ENCODE assay signal across 8 mouse cellular contexts in the genomic region with DNA sequence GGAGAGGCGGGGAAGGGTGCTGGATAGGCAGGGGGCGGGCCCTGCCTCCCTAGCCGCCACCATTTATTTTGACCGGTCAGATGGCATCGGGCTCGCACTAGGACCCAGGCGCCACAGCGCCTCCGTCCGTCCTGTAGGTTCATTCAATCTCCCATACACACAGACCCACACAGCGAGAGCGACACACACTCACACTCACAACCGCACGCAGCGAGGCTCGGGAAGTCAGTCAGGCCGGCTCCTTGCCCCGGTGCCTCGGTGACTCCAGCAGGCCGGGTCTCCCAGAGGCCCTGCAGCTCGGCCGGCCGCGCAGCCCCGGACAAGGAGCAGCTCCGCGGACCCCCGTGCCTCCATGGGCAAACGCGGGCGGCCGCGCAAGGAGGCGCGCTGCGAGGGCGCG. TPM values are rescaled to one million over a fixed set of nuclear protein-coding genes. Genes with fewer than 3 reads are reported as not detected.
DNase-seq lines count a peak whose midpoint lies in the region; ATAC-seq and TF ChIP-seq lines count a peak whose summit lies in the region.

Gene Mxi1 (plus strand): TSS at position 171 of the 400 bp plus-strand sequence.

- H3K9me3 ChIP-seq in embryonic facial prominence, embryonic 14.5 days (ENCODE audit: control insufficient read depth, low read length): no peaks in the 10 kb centered on the region
- H3K9me3 ChIP-seq in limb, embryonic 11.5 days (ENCODE audit: control insufficient read depth, low read length): no peaks in the 10 kb centered on the region
- no peaks in the 10 kb centered on the region for H3K9me3 ChIP-seq in midbrain, embryonic 12.5 days

- under 1% methylated on average over 30 of the region's 38 CpGs for WGBS in embryonic facial prominence, embryonic 14.5 days
- WGBS in kidney, adult 2 months: under 1% methylated on average over 38 of the region's 38 CpGs
- WGBS in limb, embryonic 11.5 days: under 1% methylated on average over 38 of the region's 38 CpGs
- under 1% methylated on average over 38 of the region's 38 CpGs for WGBS in midbrain, embryonic 12.5 days

- H3K4me1 ChIP-seq in embryonic facial prominence, embryonic 14.5 days (ENCODE audit: control insufficient read depth, insufficient read depth, low read length): peaks cover 17% of the 10 kb centered on the region
- H3K4me1 ChIP-seq in kidney, adult 2 months (ENCODE audit: control insufficient read depth, insufficient read depth, low read length): no peaks in the 10 kb centered on the region
- H3K4me1 ChIP-seq in limb, embryonic 11.5 days (ENCODE audit: control insufficient read depth, insufficient read depth, low read length): peaks cover 13% of the 10 kb centered on the region
- H3K4me1 ChIP-seq in midbrain, embryonic 12.5 days: peaks cover 33% of the 10 kb centered on the region

- peak; percentile 88 for DNase-seq in 3134 (ENCODE audit: extremely low read depth, insufficient read length, low spot score)
- peak; percentile 78 for DNase-seq in adrenal gland, postnatal 25 days
- peak; percentile 95 for DNase-seq in embryonic facial prominence, embryonic 14.5 days (ENCODE audit: low spot score)
- DNase-seq in heart, adult 18-20 months: peak; percentile 91 to 92
- peak; percentile 88 for DNase-seq in kidney, adult 2 months
- peak; percentile 91 for DNase-seq in limb, embryonic 11.5 days (ENCODE audit: low spot score)
- DNase-seq in right cerebral cortex, postnatal 4 days: peak; percentile 60

- peak within 1 kb of the TSS; percentile 99 for H3K27ac ChIP-seq in embryonic facial prominence, embryonic 14.5 days (replicated peaks; ENCODE audit: low read depth, low read length)
- peak within 1 kb of the TSS; percentile 82 for H3K27ac ChIP-seq in kidney, adult 2 months (ENCODE audit: insufficient read depth, low read depth, low read length)
- peak within 1 kb of the TSS; percentile 81 for H3K27ac ChIP-seq in limb, embryonic 11.5 days (replicated peaks; ENCODE audit: low read depth, low read length)
- H3K27ac ChIP-seq in midbrain, embryonic 12.5 days (replicated peaks): peak within 1 kb of the TSS; percentile 95

- H3K4me3 ChIP-seq in embryonic facial prominence, embryonic 14.5 days (ENCODE audit: low read depth, low read length): peak within 1 kb of the TSS; percentile 91
- H3K4me3 ChIP-seq in kidney, adult 2 months (ENCODE audit: insufficient read depth, low read depth, low read length): peak within 1 kb of the TSS; percentile 82
- H3K4me3 ChIP-seq in limb, embryonic 11.5 days (ENCODE audit: low read depth, low read length): peak within 1 kb of the TSS; percentile 79
- H3K4me3 ChIP-seq in midbrain, embryonic 12.5 days: peak within 1 kb of the TSS; percentile 95

- H3K36me3 ChIP-seq in embryonic facial prominence, embryonic 14.5 days (ENCODE audit: control insufficient read depth, insufficient read depth, low read length): no peaks in the 10 kb centered on the region
- no peaks in the 10 kb centered on the region for H3K36me3 ChIP-seq in kidney, adult 2 months (ENCODE audit: control insufficient read depth, insufficient read depth, low read length)
- no peaks in the 10 kb centered on the region for H3K36me3 ChIP-seq in limb, embryonic 11.5 days (ENCODE audit: control insufficient read depth, insufficient read depth, low read length)
- H3K36me3 ChIP-seq in midbrain, embryonic 12.5 days: no peaks in the 10 kb centered on the region

- TF ChIP-seq POLR2A in kidney, adult 2 months (IDR thresholded peaks at IDR 0.05; ENCODE audit: low read depth, low read length): no peak

- H3K4me2 ChIP-seq in embryonic facial prominence, embryonic 14.5 days (ENCODE audit: low read depth, low read length): peak within 1 kb of the TSS; percentile 95
- peak within 1 kb of the TSS; percentile 95 for H3K4me2 ChIP-seq in limb, embryonic 11.5 days (ENCODE audit: low read depth, severe bottlenecking)
- peak within 1 kb of the TSS; percentile 95 for H3K4me2 ChIP-seq in midbrain, embryonic 12.5 days (replicated peaks)

- H3K27me3 ChIP-seq in embryonic facial prominence, embryonic 14.5 days (replicated peaks; ENCODE audit: control insufficient read depth, insufficient read depth, low read length): no peaks in the 10 kb centered on the region
- H3K27me3 ChIP-seq in kidney, adult 2 months (replicated peaks; ENCODE audit: control insufficient read depth, insufficient read depth, low read length): no peaks in the 10 kb centered on the region
- no peaks in the 10 kb centered on the region for H3K27me3 ChIP-seq in limb, embryonic 11.5 days (ENCODE audit: control insufficient read depth, insufficient read depth, low read length)
- H3K27me3 ChIP-seq in midbrain, embryonic 12.5 days: 0 out of 2 replicates have a peak, but pooled peaks cover 3% of the 10 kb centered on the region

- peak within 1 kb of the TSS; percentile 92 for H3K9ac ChIP-seq in embryonic facial prominence, embryonic 14.5 days (ENCODE audit: low read depth, low read length)
- peak within 1 kb of the TSS; percentile 88 for H3K9ac ChIP-seq in limb, embryonic 11.5 days (ENCODE audit: low read length)
- peak within 1 kb of the TSS; percentile 95 for H3K9ac ChIP-seq in midbrain, embryonic 12.5 days (replicated peaks)

- peak; percentile 74 for ATAC-seq in embryonic facial prominence, embryonic 14.5 days (ENCODE audit: low read depth)
- peak; percentile 72 for ATAC-seq in limb, embryonic 11.5 days (ENCODE audit: insufficient number of reproducible peaks, low FRiP score, low TSS enrichment, low read depth)
- peak; percentile 73 for ATAC-seq in midbrain, embryonic 12.5 days (ENCODE audit: low FRiP score, low read depth)

- 0 out of 2 replicates have a peak, but pooled peaks have one; percentile 15 for TF ChIP-seq CTCF in kidney, adult 2 months (conservative IDR thresholded peaks at IDR 0.05; ENCODE audit: insufficient read depth, insufficient read length, low read depth, low read length)

RNA-seq across cellular contexts. Expression of gene Mxi1, which starts in this region (rescaled TPM):
- 33.6 and 40.2 TPM in 2 replicates for total RNA-seq in adrenal gland, postnatal 25 days (2021)
- 36.0 and 36.6 TPM in 2 replicates for polyA plus RNA-seq in embryonic facial prominence, embryonic 14.5 days (2014; fragmentation: Nextera tagmentation; extraction: Ambion mirVana)
- 10 to 100 TPM; 37.8 to 42.7 TPM for total RNA-seq in heart, adult 18-20 months (2021)
- polyA plus RNA-seq in kidney, adult 2 months (2012; rRNA removed): 38.9 and 41.7 TPM in 2 replicates
- 41.5 and 41.6 TPM in 2 replicates for polyA plus RNA-seq in limb, embryonic 11.5 days (2014; fragmentation: Nextera tagmentation; extraction: Ambion mirVana)
- 71.3 and 77.8 TPM in 2 replicates for polyA plus RNA-seq in midbrain, embryonic 12.5 days (2016; fragmentation: Nextera tagmentation; extraction: Ambion mirVana)

Comparison
In these comparisons a context has a peak if more than half of its experiments do, and no peak if none do; other contexts are left out.
1. Peak in every context shown above with its lines: DNase-seq, ATAC-seq, H3K4me3 ChIP-seq and H3K27ac ChIP-seq.